Mouse (Mus musculus): Measurements from ENCODE around the gene Alk. TPM values are rescaled to one million over a fixed set of nuclear protein-coding genes. Genes with fewer than 3 reads are reported as not detected.

Gene Alk
- polyA plus RNA-seq, 1 experiment = not detected

- no peak for TF ChIP-seq CEBPB (IDR thresholded peaks at IDR 0.05; ENCODE audit: low read depth)
- TF ChIP-seq MYOD1 (IDR thresholded peaks at IDR 0.05; ENCODE audit: control insufficient read depth, insufficient read length, low read depth) = no peak
- TF ChIP-seq MYOG (IDR thresholded peaks at IDR 0.05; ENCODE audit: control insufficient read depth, extremely low read depth, insufficient read length) = no peak
- no peak for TF ChIP-seq USF1 (IDR thresholded peaks at IDR 0.05; ENCODE audit: low read depth)
- Histone ChIP-seq H3K79me3 (ENCODE audit: low read depth) (no peaks in the 10 kb centered on the region), H3K79me2 (ENCODE audit: control insufficient read depth, insufficient read depth) (no peaks in the 10 kb centered on the region), H3K27me3 (ENCODE audit: control insufficient read depth, insufficient read depth, insufficient read length) (no peaks in the 10 kb centered on the region), H3K4me3 (ENCODE audit: insufficient read depth, poor library complexity, severe bottlenecking) (no peak overlapping the region), H3K36me3 (ENCODE audit: control insufficient read depth, insufficient read depth) (no peaks in the 10 kb centered on the region), H3ac (ENCODE audit: control insufficient read depth, insufficient read length, low read depth) (no peak overlapping the region)
Measured at GRCm38 (mm10) chr17:72339437-72339836, 265.0 kb downstream of the Alk start.

DNA sequence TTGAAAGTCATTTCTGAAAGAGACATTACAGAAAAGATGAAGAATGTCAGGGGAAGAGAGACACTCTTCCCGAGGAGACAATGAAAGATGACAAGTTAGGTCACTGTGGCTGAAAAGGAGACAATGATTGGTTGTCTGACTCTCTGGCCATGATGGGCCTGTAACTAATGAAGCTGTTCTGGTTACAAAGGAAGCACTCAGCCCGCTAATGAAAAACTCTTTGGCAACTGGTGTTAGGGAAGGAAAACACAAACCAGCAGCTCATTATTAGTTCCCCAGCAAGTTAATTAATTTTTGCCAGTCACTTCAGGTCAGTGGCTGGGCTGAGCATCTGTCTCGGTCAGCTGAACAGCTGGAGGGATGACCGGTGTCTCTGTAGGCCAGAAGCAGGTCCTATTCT is 271.5 kb downstream of the Alk start:
- Histone ChIP-seq H3K79me2 (ENCODE audit: control insufficient read depth, insufficient read depth) (no peaks in the 10 kb centered on the region), H3K4me3 (ENCODE audit: insufficient read depth, poor library complexity, severe bottlenecking) (no peak overlapping the region), H3ac (ENCODE audit: control insufficient read depth, insufficient read length, low read depth) (no peak overlapping the region), H3K36me3 (ENCODE audit: control insufficient read depth, insufficient read depth) (no peaks in the 10 kb centered on the region), H3K27me3 (ENCODE audit: control insufficient read depth, insufficient read depth, insufficient read length) (no peaks in the 10 kb centered on the region), H3K79me3 (ENCODE audit: low read depth) (no peaks in the 10 kb centered on the region)
- no peak for TF ChIP-seq FOSL1 (IDR thresholded peaks at IDR 0.05; ENCODE audit: insufficient read depth, low read length, poor library complexity, severe bottlenecking)
- TF ChIP-seq CTCF (IDR thresholded peaks at IDR 0.05; ENCODE audit: control insufficient read depth, insufficient read depth, insufficient read length) = no peak
- no peak for TF ChIP-seq CEBPB (IDR thresholded peaks at IDR 0.05; ENCODE audit: low read depth)
- TF ChIP-seq MYOG (IDR thresholded peaks at IDR 0.05; ENCODE audit: control insufficient read depth, extremely low read depth, insufficient read length) = no peak
- no peak for TF ChIP-seq USF1 (IDR thresholded peaks at IDR 0.05; ENCODE audit: low read depth)
- no peak for TF ChIP-seq MYOD1 (IDR thresholded peaks at IDR 0.05; ENCODE audit: control insufficient read depth, insufficient read length, low read depth)
- no peak for TF ChIP-seq MAX (IDR thresholded peaks at IDR 0.05)

DNA sequence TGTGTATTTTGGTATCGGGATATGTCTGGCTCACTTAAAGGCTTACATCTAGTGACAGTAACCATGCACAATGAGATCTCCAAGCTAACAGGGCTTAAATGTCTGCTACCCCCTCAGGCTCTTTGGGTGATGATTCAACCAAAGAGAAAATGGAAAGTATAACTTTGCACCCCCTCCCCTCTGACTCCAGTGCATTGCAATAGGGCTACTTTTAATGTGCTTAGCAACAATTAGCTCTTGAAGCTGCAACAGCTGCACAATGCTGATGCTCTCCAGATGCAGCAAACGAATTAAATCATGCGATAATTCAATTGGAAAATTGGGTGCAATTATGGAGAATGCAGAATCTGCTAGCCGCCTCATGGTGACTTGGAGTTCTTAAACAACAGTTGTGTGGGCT is 278.5 kb downstream of the Alk start:
- no peaks in the 10 kb centered on the region for H3K36me3 ChIP-seq (ENCODE audit: control insufficient read depth, insufficient read depth)
- H3K79me2 ChIP-seq (ENCODE audit: control insufficient read depth, insufficient read depth) = no peaks in the 10 kb centered on the region
- no peak for TF ChIP-seq MYOG (IDR thresholded peaks at IDR 0.05; ENCODE audit: control insufficient read depth, extremely low read depth, insufficient read length)
- no peak for TF ChIP-seq MYOD1 (IDR thresholded peaks at IDR 0.05; ENCODE audit: control insufficient read depth, insufficient read length, low read depth)
- no peak for TF ChIP-seq FOSL1 (IDR thresholded peaks at IDR 0.05; ENCODE audit: insufficient read depth, low read length, poor library complexity, severe bottlenecking)
- no peak for TF ChIP-seq CTCF (IDR thresholded peaks at IDR 0.05; ENCODE audit: control insufficient read depth, insufficient read depth, insufficient read length)
- TF ChIP-seq MAX (IDR thresholded peaks at IDR 0.05) = no peak
- no peak for TF ChIP-seq CEBPB (IDR thresholded peaks at IDR 0.05; ENCODE audit: low read depth)
- no peak for TF ChIP-seq USF1 (IDR thresholded peaks at IDR 0.05; ENCODE audit: low read depth)
- no peaks in the 10 kb centered on the region for H3K27me3 ChIP-seq (ENCODE audit: control insufficient read depth, insufficient read depth, insufficient read length)
- H3K79me3 ChIP-seq (ENCODE audit: low read depth) = no peaks in the 10 kb centered on the region
- H3ac ChIP-seq (ENCODE audit: control insufficient read depth, insufficient read length, low read depth) = no peak overlapping the region
- H3K4me3 ChIP-seq (ENCODE audit: insufficient read depth, poor library complexity, severe bottlenecking) = no peak overlapping the region

GRCm38 (mm10) chr17:72319576-72319975 is 284.9 kb downstream of the Alk start:
- Histone ChIP-seq H3K4me3 (ENCODE audit: insufficient read depth, poor library complexity, severe bottlenecking) (no peak overlapping the region), H3K27me3 (ENCODE audit: control insufficient read depth, insufficient read depth, insufficient read length) (no peaks in the 10 kb centered on the region), H3ac (ENCODE audit: control insufficient read depth, insufficient read length, low read depth) (no peak overlapping the region), H3K79me3 (ENCODE audit: low read depth) (no peaks in the 10 kb centered on the region), H3K79me2 (ENCODE audit: control insufficient read depth, insufficient read depth) (no peaks in the 10 kb centered on the region), H3K36me3 (ENCODE audit: control insufficient read depth, insufficient read depth) (no peaks in the 10 kb centered on the region)
- TF ChIP-seq MYOG (IDR thresholded peaks at IDR 0.05; ENCODE audit: control insufficient read depth, extremely low read depth, insufficient read length) = no peak
- TF ChIP-seq USF1 (IDR thresholded peaks at IDR 0.05; ENCODE audit: low read depth) = no peak
- TF ChIP-seq FOSL1 (IDR thresholded peaks at IDR 0.05; ENCODE audit: insufficient read depth, low read length, poor library complexity, severe bottlenecking) = no peak
- TF ChIP-seq MYOD1 (IDR thresholded peaks at IDR 0.05; ENCODE audit: control insufficient read depth, insufficient read length, low read depth) = no peak
- no peak for TF ChIP-seq CTCF (IDR thresholded peaks at IDR 0.05; ENCODE audit: control insufficient read depth, insufficient read depth, insufficient read length)
- TF ChIP-seq CEBPB (IDR thresholded peaks at IDR 0.05; ENCODE audit: low read depth) = no peak

DNA sequence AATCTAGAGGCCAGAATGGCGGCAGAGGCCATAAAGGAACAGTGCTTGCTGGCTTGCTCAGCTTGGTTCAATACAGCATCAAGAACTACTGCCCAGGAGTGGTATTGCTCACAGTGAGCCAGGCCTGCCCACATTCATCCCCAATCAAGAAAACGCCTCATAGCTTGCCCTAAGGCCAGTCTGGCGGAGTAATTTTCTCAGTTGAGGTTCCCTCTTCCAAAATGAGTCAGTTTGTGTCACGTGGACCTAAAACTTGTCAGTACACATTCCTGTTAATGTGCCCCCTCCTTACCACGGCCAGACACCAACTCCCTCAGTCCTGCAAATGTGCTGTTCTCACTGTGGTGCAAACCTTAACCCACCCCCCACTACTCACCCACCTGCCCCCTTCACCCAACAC is 304.8 kb downstream of the Alk start:
- Histone ChIP-seq H3K27me3 (ENCODE audit: control insufficient read depth, insufficient read depth, insufficient read length) (no peaks in the 10 kb centered on the region), H3K79me3 (ENCODE audit: low read depth) (no peaks in the 10 kb centered on the region), H3K79me2 (ENCODE audit: control insufficient read depth, insufficient read depth) (no peaks in the 10 kb centered on the region), H3K4me3 (ENCODE audit: insufficient read depth, poor library complexity, severe bottlenecking) (no peak overlapping the region), H3ac (ENCODE audit: control insufficient read depth, insufficient read length, low read depth) (no peak overlapping the region), H3K36me3 (ENCODE audit: control insufficient read depth, insufficient read depth) (no peaks in the 10 kb centered on the region)
- TF ChIP-seq FOSL1 (IDR thresholded peaks at IDR 0.05; ENCODE audit: insufficient read depth, low read length, poor library complexity, severe bottlenecking) (no peak), MYOG (IDR thresholded peaks at IDR 0.05; ENCODE audit: control insufficient read depth, extremely low read depth, insufficient read length) (no peak), CEBPB (IDR thresholded peaks at IDR 0.05; ENCODE audit: low read depth) (no peak), MAX (IDR thresholded peaks at IDR 0.05) (no peak), MYOD1 (IDR thresholded peaks at IDR 0.05; ENCODE audit: control insufficient read depth, insufficient read length, low read depth) (no peak), CTCF (IDR thresholded peaks at IDR 0.05; ENCODE audit: control insufficient read depth, insufficient read depth, insufficient read length) (no peak), USF1 (IDR thresholded peaks at IDR 0.05; ENCODE audit: low read depth) (no peak)

GRCm38 (mm10) chr17:72296349-72296748 is 308.1 kb downstream of the Alk start:
- no peak for TF ChIP-seq MYOG (IDR thresholded peaks at IDR 0.05; ENCODE audit: control insufficient read depth, extremely low read depth, insufficient read length)
- no peak for TF ChIP-seq CEBPB (IDR thresholded peaks at IDR 0.05; ENCODE audit: low read depth)
- TF ChIP-seq MYOD1 (IDR thresholded peaks at IDR 0.05; ENCODE audit: control insufficient read depth, insufficient read length, low read depth) = no peak
- no peak for TF ChIP-seq MAX (IDR thresholded peaks at IDR 0.05)
- no peaks in the 10 kb centered on the region for H3K79me2 ChIP-seq (ENCODE audit: control insufficient read depth, insufficient read depth)
- H3K27me3 ChIP-seq (ENCODE audit: control insufficient read depth, insufficient read depth, insufficient read length) = no peaks in the 10 kb centered on the region
- H3ac ChIP-seq (ENCODE audit: control insufficient read depth, insufficient read length, low read depth) = no peak overlapping the region
- H3K4me3 ChIP-seq (ENCODE audit: insufficient read depth, poor library complexity, severe bottlenecking) = no peak overlapping the region
- H3K79me3 ChIP-seq (ENCODE audit: low read depth) = no peaks in the 10 kb centered on the region
- H3K36me3 ChIP-seq (ENCODE audit: control insufficient read depth, insufficient read depth) = no peaks in the 10 kb centered on the region

Data from C2C12 (cell line).